In genomic region chr2:145167664-145168360, GRCm38 (mm10) we compare ENCODE assay signal across 8 mouse cellular contexts. TPM values are rescaled to one million over a fixed set of nuclear protein-coding genes. Genes with fewer than 3 reads are reported as not detected.
DNase-seq lines count a peak whose midpoint lies in the region; ATAC-seq and TF ChIP-seq lines count a peak whose summit lies in the region.

Gene Slc24a3 (plus strand): TSS chr2:145167754.

- peak within 1 kb of the TSS; percentile 82 for H3K9ac ChIP-seq in hindbrain, postnatal 0 days (replicated peaks; ENCODE audit: low read length)

- H3K4me3 ChIP-seq in hindbrain, postnatal 0 days (ENCODE audit: low read length) = peak within 1 kb of the TSS; percentile 83

- H3K27me3 ChIP-seq in hindbrain, postnatal 0 days (ENCODE audit: insufficient read depth, low read length) = no peaks in the 10 kb centered on the region

- H3K27ac ChIP-seq in hindbrain, postnatal 0 days = peak within 1 kb of the TSS; percentile 89

- 1% methylated on average over 60 of the region's 100 CpGs for WGBS in hindbrain, postnatal 0 days

- TF ChIP-seq CTCF in hindbrain, postnatal 0 days (IDR thresholded peaks at IDR 0.05; ENCODE audit: low read depth) = peak; percentile 71

- no peaks in the 10 kb centered on the region for H3K9me3 ChIP-seq in hindbrain, postnatal 0 days (ENCODE audit: low read length)

- no peaks in the 10 kb centered on the region for H3K36me3 ChIP-seq in hindbrain, postnatal 0 days (ENCODE audit: insufficient read depth, low read length)

- ATAC-seq in hindbrain, postnatal 0 days = peak; percentile 91

- peak; percentile 70 for DNase-seq in ZHBTc4 (ENCODE audit: low read depth, low spot score)
- DNase-seq in cerebellum, postnatal 4 days (ENCODE audit: low spot score in 2 of 2) = peak; percentile 65 to 87
- peak; percentile 82 for DNase-seq in gastrocnemius, postnatal 10 days
- peak; percentile 92 for DNase-seq in hindbrain, postnatal 0 days (ENCODE audit: low spot score)
- peak; percentile 66 to 82 for DNase-seq in left cerebral cortex, adult 18-20 months (ENCODE audit: low spot score in 2 of 2)
- peak; percentile 86 for DNase-seq in lung, postnatal 36 days
- DNase-seq in retina, postnatal 1 day = peak; percentile 90
- DNase-seq in urinary bladder, postnatal 10 days (ENCODE audit: low spot score) = peak; percentile 45

- H3K4me2 ChIP-seq in hindbrain, postnatal 0 days (ENCODE audit: low read depth, low read length) = peak within 1 kb of the TSS; percentile 90

- peaks cover 12% of the 10 kb centered on the region; the same call in 1 of the 2 replicates for H3K4me1 ChIP-seq in hindbrain, postnatal 0 days (ENCODE audit: insufficient read depth, low read length)

RNA-seq across cellular contexts. Expression of gene Slc24a3, which starts in this region (rescaled TPM):
- 1 to 10 TPM; 5.8 to 6.1 TPM for total RNA-seq in gastrocnemius, postnatal 10 days (2021)
- 50.2 and 63.3 TPM in 2 replicates for total RNA-seq in hindbrain, postnatal 0 days (2014; rRNA removed)
- polyA plus RNA-seq in hindbrain, postnatal 0 days (2015; fragmentation: Nextera tagmentation; extraction: Ambion mirVana) = 28.5 and 29.5 TPM in 2 replicates
- 10 to 100 TPM; 93.2 to 98.8 TPM for total RNA-seq in left cerebral cortex, adult 18-20 months (2021)

Comparison
In these comparisons a context has a peak if more than half of its experiments do, and no peak if none do; other contexts are left out.
1. Peak in every context shown above with its lines: DNase-seq, ATAC-seq, H3K4me3 ChIP-seq and H3K27ac ChIP-seq.